Mouse (Mus musculus): ENCODE results near the gene Dnase1l3.
"Not testable (repeated sequence)": the region's sequence is repeated elsewhere in the genome, so short reads cannot be mapped to it uniquely, and the experiment has no call there.

Dnase1l3 gene

DNA sequence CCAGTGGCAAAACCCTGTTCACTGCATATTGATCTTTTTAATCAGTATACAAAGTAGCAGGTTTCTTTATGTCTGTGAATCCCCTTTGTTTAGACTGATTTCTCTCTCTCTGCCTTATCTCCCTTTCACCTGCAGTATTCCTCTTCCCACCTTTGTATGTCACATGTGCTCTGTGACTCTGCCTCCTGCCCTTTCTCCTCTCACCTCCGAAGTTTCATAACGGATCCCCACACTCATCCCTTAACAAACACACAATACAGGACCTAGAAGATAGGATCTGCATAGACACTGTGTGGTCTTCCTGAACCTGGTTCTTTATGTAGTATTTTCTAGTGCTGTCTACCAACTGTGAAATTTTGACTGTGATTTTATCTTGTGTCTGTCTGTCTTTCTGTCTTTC lies 16.9 kb upstream of the Dnase1l3 start:
- no peak for DNase-seq

DNA sequence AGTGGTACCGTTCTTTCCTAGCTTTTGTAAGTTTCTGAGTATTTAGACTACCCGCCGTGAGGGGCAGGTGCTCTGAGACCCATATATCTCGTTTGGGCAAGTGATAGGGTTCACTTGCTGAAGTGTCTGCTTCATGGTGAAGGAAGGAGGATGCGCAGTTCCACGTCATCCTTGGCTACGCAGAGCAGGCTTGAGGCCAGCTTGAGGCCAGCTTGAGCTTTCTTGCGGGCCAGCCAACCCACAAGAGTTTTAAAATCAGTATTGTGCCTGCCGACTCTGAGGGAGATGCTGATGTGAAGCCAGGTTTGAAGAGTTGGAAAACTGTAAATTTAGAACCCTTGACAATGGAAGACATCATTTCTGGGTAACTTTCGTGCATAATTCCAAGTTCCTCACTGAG lies 13.6 kb upstream of the Dnase1l3 start:
- no peak for DNase-seq

DNA sequence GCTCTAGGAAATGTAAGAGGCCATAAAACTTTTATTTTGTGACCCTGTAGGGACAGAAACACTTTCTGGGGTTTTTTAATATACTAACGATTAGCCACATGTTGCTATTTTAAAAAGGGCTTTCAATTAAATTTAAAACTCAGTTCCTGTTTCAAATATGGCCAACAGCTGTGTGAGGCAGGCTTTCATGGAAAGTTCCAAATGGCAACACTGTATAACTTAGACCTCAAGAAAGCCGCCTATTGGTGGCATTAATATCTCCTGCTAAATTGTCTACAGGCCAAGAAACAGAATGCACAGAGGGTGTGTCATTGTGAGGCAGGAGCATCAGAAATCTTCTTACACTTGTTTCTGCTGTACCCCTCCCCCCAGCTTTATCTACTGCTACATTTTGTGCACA lies 13.1 kb upstream of the Dnase1l3 start:
- no peak for DNase-seq

DNA sequence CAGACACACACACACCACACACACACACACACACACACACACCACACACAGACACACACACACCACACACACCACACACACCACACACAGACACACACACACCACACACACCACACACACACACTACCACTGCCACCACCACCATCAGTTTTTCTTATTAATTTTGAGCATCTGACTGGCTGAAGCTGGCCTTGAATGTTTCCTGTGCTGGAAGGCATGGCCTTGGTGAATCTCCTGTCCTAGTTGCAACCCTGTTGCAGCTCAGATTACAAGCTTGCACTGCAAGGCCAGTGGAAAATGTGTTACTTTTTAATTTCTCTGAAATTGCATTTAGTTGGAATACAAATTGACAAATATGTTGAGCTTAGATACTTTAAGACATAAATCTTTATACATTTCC lies 12.7 kb upstream of the Dnase1l3 start:
- no peak for DNase-seq

DNA sequence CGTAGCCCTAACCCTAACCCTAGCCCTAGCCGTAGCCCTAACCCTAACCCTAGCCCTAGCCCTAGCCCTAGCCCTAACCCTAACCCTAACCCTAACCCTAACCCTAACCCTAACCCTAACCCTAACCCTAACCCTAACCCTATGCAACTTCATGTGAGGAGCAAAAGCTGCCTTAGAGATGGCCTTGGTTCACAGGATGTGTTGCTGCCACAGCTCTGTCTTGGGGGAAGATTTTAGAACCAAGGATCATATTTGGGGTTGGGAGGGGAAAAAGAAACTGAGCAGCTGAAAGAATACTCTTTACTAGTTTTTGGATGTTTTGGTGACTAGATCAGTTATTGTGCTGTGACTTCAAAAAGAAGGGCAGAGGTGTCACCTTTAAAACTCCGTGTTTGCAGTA lies 11.7 kb upstream of the Dnase1l3 start:
- DNase-seq, result not testable (repeated sequence)

DNA sequence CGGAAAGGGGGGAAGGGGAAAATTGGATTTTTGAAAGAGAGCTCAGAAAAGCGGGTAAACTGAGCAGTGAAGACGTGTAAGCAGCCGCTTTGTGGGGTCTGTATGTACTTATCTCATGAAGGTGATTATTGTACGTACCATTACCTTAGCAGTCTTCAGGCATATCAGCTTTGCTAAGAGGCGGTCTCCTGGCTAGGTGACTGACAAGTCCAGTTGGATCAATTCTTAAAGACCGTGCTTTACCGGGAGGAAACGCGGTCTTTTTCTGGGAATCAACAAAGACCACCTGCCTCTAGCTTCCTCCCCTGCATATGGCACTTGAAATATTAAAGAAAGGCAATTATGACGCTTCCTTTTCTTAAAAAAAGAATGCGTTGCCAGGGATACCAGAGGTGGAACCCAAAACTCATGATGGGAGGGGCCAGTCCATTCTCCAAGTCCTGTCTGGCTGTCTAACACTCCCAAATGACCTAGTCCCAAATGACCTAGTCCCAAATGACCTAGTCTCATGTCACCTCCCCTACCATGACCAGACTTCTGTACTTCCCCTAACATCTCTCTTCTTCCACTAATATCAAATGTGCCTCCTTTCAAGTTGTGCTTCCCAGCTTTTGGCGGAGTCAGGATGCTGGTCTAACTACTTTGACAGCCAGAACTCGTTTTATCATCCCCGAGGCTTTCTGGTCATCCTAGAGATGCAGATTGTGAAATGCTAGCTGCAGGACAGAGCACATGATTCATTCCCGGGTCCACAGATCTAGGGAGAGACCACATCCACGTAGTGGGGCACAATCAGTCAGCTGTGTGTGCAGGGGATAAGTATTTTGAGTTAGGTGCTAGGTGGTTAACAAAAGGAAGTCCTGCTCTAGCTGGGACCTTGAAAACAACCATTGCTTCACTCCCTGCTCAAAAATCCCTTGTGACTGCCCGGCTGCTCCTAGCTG lies 9.6 kb upstream of the Dnase1l3 start:
- no peak for DNase-seq

DNA sequence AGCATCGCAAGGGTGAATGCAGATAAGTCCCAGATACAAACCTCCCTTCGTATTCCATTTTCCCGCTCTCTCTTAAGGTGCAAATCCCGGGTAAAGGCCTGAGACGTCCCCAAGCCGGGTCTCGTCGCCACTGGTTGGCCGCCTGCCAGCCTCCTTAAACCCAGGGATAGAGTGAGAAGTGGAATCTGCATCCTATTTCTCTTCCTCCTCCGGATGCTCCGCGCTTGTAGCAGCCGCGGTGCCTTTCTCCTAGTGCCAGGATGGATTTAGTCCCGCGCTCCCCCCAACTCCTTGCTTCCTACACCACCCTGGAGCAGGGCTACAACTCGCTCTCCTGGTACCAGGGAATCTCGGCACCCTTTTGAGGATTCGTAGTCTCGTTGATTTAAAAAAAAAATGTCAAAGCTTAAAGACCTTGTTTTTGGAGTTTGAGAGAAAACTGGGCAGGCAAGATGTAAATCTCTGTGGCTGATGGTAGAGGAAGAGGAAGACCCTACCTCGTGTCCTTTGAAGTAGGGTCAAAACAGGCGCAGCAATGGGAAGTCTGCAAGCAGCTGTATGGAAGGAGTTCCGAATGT lies 8.8 kb upstream of the Dnase1l3 start:
- peak; percentile 81 for DNase-seq

DNA sequence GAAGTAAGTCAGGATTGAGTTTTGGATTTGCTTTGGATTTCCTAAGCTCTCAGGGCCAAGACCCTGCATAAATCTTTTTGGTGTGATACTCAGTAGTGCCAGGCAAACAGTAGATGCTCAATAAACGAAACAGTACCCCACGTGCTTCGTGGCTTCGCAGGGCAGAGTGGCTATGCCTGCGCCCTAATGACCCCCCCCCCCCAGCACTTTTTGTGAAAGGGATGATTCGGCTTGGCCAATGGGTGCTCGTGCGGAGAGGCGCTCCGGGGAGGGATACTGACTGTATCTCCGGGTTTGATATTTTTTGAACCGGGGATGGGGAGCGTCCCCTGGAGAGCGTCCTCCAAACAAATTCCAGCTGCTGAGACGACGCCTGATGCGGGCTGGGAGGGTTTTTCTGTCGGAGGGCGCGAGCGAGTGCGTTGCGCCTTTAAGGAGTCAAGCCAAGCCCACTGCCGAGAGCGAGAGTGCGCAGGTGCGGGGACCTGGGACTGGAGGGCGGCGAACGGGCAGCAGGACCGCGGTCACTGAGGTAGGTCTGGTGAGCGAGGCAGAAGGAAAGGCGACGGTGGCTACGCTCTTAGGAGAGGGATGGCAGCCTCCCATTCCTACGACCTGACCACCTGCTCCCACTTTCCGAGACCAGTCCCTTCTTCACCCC lies 8.2 kb upstream of the Dnase1l3 start, which contains the start of gene Abhd6:
Gene Abhd6, plus strand, starts transcription at position 471 of the 661 bp plus-strand sequence.
- peak; percentile 92 for DNase-seq

DNA sequence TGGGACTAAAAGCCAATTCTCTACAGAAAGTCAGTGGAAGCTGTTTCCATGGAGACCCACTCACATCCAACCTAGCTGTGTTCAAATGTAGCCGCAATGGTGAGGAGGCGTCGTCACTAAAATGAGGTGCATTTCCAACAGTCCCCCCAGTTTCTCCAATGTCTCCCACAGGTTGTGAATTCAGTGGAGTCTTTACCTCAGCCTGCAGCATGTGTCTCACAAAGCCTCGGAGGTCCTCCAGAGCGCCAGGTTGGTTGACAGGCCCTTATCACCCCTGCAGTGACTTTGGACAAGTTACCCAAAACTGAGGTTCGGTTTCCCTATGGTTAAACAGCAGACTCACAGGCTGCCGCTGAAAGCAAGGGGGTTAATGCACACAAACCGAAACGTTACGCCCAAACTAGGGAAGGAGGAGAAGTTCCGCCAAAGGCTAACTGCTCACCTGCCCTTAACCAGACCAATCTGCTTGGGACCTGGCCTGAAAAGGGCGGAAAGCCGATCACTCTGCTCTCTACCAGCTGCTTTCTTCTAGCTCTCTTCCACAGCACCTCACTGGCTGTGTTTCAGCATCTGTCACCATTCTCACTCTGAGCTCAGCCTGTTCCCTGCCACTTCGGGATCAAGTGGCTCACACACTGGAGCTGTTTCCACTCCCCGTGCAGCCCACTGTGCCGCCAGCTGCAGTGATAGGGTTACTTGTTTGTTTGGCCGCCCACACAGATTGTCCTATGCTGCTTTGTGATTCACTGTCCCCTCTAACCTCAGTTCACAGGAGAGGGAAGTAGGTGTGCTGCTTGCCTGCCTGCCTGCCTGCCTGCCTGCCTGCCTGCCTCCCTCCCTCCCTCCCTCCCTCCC lies 6.7 kb upstream of the Dnase1l3 start:
- no peak for DNase-seq

DNA sequence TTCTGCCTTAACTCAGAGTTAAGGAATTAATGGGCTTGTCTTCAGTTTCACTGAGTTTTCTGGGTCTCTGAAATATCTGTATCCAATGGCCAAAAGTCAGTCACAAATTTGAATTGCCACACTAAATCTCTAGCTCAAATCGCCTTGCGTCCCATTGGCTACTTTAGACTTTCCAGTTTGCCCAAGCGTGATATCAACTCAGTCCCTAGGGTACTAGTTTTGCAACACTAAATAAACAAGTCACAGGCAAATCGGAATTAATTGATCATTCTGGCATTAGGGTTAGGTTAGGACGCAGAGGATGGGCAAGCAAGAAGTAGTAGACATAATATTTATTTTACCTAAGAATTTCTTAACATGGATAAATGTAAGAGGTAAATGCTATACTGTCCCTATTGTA lies 5.9 kb upstream of the Dnase1l3 start:
- DNase-seq, result no peak

DNA sequence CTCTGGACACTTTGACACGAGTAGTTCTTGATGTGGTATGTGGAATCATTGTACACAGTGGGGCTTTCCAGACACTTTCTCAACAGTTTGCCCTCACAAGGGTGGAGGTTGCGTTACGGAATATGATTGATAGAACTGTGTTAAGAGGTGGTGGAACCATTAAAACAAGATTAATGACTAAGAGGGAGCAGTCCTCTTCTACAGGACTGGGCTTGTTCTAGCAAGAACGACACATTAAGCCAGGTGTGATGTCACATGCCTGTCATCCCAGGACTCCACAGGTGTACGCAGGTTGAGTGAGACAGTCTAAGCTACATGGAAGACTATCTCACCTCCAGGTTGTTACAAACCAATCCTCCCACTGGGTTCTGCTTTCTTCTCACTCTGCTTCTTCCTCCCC lies 5.1 kb upstream of the Dnase1l3 start:
- DNase-seq, result no peak

DNA sequence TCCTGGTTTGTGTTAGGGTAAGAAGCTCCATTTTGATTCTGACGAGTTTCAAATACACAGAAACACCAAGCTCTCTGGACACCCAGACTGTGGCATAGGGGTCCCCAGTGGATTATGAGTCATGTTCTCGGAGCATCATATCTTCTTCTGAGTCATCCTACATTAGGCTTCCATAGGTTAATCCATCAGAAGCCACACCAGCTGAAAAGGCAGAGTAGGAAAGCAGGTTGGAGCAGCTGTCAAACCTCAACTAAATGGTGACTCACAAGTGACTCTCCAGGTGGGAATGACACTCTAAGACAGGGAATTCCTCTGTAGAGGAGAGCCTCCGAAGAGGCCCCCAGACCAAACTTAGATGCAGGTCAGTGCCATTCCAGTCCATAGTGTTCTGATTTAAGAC lies 4.7 kb upstream of the Dnase1l3 start:
- no peak for DNase-seq

DNA sequence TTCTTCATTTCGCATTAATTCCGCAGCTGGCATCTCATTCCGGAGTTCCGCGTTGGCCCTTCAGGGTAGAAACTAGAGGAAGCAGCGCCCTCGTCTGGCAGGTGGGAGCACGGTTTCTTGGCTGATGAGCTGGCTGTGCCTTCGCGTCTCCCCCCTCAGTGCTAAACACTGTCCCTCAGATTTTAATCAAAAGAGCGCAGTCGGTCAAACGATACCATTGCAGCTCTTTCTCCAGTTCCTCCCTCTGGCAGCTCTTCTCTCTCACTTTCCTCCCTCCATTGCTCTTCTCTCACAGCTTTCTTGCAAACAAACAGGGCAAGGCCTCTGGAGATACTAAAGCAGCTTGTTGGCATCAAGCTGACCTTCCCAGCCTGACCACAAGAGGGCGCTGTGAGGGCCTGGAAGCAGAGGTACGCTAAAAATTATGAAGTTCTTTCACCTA lies 2.9 kb upstream of the Dnase1l3 start:
- peak; percentile 94 for DNase-seq

DNA sequence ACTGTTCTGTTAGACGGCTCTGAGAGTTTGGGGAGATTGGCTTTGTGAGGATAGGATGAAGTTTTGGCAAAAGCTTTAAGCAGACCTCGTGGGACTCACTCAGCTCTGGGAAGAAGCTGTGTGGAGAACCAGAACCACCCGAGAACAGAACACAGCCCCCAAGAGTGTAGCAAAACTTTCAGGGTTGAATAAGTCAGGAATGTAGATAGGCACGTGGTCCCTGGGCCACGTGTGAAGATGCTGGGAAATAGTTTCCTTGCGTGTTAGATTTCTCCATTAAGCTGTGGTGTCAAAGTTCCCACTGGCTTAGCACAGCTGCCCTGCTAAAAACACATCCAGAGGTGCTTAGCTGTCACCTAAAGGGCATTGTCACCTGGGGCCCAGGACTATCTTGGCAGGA lies 2.2 kb downstream of the Dnase1l3 start:
- DNase-seq, result no peak

DNA sequence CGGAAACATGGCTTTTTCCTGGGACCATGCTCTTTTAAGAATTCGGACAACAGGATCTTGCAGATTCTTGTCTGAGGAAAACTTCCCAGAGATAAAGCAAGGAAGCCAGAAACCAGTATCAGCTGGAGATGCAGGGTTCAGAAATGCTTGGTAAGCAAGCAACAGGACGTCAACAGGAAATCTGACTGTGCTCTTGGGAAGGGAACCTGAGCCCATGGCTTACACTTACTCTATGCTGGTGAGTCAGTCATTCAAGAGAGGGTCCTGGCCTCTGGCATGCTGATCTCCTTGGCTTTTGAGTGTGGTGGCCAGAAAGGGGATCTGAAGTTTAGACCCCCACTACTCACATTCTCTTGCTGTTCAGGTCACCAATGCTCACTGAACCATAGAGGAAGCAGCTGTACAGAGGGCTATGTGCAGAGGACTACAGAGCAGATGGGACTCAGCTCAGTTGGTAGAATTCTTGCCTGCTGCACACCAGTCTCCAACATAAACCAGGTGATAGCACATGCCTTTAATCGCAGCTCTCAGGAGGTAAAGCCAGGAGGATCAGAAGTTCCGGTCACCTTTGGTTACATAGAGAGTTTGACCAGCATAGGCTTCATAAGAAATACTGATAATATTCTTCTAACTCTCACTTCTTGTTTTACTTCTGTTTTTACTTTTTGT lies 3.1 kb downstream of the Dnase1l3 start:
- DNase-seq, result no peak

DNA sequence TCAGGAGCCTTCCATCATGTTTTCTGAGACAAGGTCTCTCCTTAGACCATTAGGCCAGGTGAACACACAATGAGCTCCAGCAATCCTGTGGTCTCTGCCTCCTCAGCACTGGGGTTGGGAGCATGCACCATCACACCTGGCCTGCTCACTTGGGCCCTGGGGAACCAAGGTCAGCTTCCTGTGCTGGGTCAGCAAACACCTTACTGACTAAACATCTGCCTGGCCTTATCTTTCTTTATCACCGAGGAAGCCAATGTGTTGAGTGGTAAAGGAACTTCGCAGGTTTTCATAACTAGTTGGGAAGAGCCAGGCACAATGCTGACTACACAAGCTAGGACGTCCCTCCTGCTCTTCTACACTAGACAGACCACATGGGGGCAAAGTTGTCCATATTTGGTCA lies 4.4 kb downstream of the Dnase1l3 start:
- DNase-seq, result no peak

DNA sequence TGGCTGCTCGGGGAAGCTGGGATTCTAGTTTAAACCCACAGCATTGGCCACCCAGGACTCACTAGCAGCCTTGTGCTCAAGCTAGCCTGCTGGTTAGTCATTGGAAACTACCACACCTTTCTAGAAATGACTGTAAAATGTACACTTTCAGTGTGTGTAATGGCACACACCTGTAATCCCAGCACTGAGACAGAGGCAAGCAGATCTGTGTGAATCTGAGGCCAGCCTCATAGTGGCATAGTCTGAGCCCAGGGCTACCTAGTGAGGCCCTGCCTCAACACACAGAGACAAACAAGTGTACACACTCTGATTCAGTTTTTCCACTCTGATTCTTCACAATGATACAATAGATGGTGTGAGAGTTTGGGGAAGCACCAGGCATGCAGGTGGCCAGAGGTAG lies 5.0 kb downstream of the Dnase1l3 start:
- DNase-seq, result no peak

DNA sequence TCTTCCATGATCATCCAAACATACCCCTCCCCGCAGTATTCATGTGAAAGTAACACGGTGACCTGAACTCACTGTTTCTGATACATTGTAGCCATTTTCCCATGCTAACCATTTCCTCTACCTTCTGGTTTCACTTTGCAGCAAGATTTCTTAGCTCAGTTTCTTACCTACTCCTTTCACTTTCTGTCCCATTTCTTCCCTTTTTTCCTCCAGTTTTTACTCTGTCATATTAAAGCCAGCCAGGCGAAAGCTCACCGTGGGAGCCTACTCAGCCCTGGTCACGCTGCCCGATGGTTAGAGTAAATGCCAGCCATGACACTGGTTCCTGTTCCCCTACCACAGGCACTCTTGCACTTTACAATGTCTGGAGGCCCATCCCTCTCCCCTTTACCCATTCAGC lies 7.5 kb downstream of the Dnase1l3 start:
- DNase-seq, result no peak

DNA sequence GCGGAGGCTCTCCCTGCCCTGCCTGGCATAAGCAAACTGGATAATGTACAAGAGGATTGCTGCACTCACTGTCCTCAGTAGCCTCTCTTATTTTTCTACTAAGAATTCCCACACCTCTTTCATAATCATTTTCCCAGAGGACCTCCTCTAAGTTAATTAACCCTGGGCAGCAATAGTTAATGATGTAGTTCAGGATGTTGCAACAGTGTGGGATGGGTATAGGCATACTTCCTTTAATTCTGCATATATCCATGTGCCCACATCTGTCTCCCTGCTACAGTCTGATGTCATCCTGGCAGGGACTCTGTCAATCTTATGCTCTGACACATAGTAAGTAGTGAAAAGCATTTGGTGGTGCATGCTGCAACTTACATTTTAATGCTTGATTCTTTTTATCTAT lies 13.1 kb downstream of the Dnase1l3 start:
- no peak for DNase-seq

DNA sequence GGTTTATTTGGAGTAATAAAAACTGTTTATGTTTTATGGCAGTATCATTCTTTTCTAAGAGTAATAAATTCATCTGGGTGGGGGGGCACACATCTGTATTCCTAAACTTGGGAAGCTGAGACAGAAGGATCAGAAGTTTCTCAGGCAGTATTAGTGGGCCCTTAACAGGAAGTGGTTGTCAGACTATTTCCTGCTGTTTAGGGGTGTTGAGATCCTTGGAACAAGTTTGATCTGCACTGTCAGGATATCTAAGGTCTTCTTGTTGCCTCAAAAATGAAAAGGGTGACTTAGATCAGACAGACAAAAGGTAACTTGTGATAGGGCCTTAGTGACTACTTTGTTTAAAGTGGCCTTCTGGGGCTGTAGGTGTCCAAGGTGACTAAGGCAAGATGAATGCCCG lies 16.2 kb downstream of the Dnase1l3 start:
- no peak for DNase-seq

DNA sequence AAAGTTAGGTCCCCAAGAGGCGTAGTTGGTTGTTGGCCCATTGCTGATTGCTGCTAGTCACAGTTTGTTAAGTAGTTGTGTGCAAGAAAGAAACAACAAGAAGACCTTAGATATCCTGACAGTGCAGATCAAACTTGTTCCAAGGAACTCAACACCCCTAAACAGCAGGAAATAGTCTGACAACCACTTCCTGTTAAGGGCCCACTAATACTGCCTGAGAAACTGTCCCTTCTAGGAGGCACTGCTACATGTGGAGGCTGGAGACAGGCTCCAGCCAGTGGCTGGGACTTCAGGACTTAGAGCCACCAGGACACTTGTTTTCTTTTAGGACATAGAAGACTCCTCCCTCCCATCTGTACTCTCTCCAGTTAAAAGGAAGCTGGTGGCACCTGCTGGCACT lies 16.9 kb downstream of the Dnase1l3 start:
- no peak for DNase-seq

DNA sequence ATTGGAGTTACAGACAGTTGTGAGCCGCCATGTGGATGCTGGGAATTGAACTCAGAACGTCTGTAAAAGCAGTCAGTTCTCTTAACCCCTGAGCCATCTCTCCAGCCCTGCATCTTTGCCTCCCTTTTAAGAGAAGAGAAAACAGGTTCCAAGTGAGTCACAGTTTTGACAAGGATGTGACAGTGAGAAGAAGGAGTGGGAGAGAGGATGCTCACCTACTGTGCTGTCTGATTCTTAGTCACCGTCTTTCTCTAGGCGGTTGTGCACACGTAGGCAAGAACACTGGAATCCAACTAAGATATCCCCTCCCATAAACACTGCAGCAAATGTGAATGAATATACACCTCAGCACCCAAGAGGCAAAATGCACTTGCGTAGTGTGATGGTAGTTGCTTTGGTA lies 19.2 kb downstream of the Dnase1l3 start:
- DNase-seq, result no peak
